Mouse (Mus musculus) heart, embryonic 14.5 days (tissue): ENCODE measurements around the gene Cdh13. TPM values are rescaled to one million over a fixed set of nuclear protein-coding genes. Genes with fewer than 3 reads are reported as not detected.
"Not testable (repeated sequence)": the region's sequence is repeated elsewhere in the genome, so short reads cannot be mapped to it uniquely, and the experiment has no call there.

Source experiments
- ATAC-seq: fragments of 200-750 bp; cut with Nextera tagmentation; 2 replicates; pipeline ENCODE4 v1.8.0; 2017; ENCODE audit warnings: low read depth, moderate TSS enrichment; ENCODE audit not compliant: insufficient number of reproducible peaks, insufficient read depth, low FRiP score
- H3K27ac ChIP-seq, 2 experiments: fragments of 200-500 bp in 1 of 2; fragments of 300-500 bp in 1 of 2; sonication (generic) in 1 of 2; replicated peaks in 1 of 2; 2 replicates each; pipeline ENCODE4 v1.5.1; 2012 to 2014; ENCODE audit warnings: low read depth in 2 of 2, low read length in 2 of 2, control low read depth in 1 of 2, mild to moderate bottlenecking in 1 of 2, mixed read lengths in 1 of 2; ENCODE audit not compliant: control insufficient read depth in 1 of 2, insufficient read depth in 1 of 2
- H3K27me3 ChIP-seq: fragments of 300-500 bp; sonication (generic); 2 replicates; pipeline ENCODE4 v1.6.1; 2014; ENCODE audit warnings: mild to moderate bottlenecking, low read length, control low read depth; ENCODE audit not compliant: control insufficient read depth, insufficient read depth
- H3K36me3 ChIP-seq: fragments of 300-500 bp; sonication (generic); 2 replicates; pipeline ENCODE4 v1.6.1; 2014; ENCODE audit warnings: mild to moderate bottlenecking, control low read depth, low read length, mixed read lengths; ENCODE audit not compliant: control insufficient read depth, insufficient read depth
- H3K4me1 ChIP-seq, 2 experiments: fragments of 200-500 bp in 1 of 2; fragments of 300-500 bp in 1 of 2; sonication (generic) in 1 of 2; 2 replicates each; pipeline ENCODE4 v1.6.1; 2012 to 2014; ENCODE audit warnings: low read length in 2 of 2, control low read depth in 1 of 2, mixed read lengths in 1 of 2; ENCODE audit not compliant: control insufficient read depth in 2 of 2, insufficient read depth in 2 of 2
- H3K4me2 ChIP-seq: fragments of 300-500 bp; sonication (generic); 2 replicates; pipeline ENCODE4 v1.6.1; 2014; ENCODE audit warnings: mild to moderate bottlenecking, low read length
- H3K4me3 ChIP-seq, 2 experiments: fragments of 200-500 bp in 1 of 2; fragments of 300-500 bp in 1 of 2; sonication (generic) in 1 of 2; 2 replicates each; pipeline ENCODE4 v1.5.1; 2012 to 2014; ENCODE audit warnings: low read length in 2 of 2, mild to moderate bottlenecking in 2 of 2, control low read depth in 1 of 2, low read depth in 1 of 2, moderate library complexity in 1 of 2; ENCODE audit not compliant: control insufficient read depth in 1 of 2, insufficient read depth in 1 of 2
- H3K9ac ChIP-seq: fragments of 300-500 bp; sonication (generic); 2 replicates; pipeline ENCODE4 v1.6.1; 2014; ENCODE audit warnings: mild to moderate bottlenecking, low read length
- H3K9me3 ChIP-seq: fragments of 300-500 bp; sonication (generic); 2 replicates; pipeline ENCODE4 v1.6.1; 2016; ENCODE audit warnings: low read length, control low read depth; ENCODE audit not compliant: control insufficient read depth
- WGBS: fragments of 180-500 bp; shearing (Covaris S2); extraction: QIAGEN DNeasy Blood & Tissue Kit; methylation state at CpG from one replicate; pipeline ENCODE4 v1.1.7; 2014; 5-methylcytosine and 5-hydroxymethylcytosine counted together
- polyA plus RNA-seq: library from polyadenylated mRNA; unstranded; fragments of >200 nt; fragmentation: Nextera tagmentation; extraction: Ambion mirVana; gene quantifications from 2 replicates; pipeline ENCODE4 v1.2.1, GENCODE M21; 2014

Gene Cdh13
- polyA plus RNA-seq, 1 experiment from 2014 or later, result 94.9 TPM

DNA sequence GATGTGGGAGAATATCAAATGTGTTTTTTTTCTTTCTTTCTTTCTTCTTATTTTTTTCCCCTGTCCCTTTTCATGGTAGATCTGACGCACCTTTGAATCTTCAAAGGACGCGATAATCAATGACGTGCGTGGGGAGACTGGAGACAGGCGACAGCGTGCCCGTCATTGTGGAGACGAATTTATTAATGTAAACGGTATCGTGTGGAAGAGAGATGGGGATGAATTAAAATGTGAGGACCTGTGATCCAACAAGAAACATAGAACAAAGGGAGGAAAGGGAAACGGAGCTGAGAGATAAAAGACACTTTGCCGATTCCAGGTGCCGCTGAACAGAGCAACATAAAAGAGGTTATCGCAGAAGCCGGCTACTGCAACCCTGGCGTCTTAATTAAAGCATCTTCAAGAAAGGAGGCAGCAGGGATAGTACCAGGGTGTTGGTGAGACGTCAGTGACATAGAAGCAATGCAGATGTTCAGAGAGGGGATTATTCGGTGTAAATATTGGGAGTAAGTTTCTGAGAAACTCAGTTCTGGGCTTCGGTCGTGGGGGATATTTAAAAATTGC is 464.6 kb downstream of the Cdh13 start:
- WGBS, result 86% methylated on average over 21 of the region's 21 CpGs

DNA sequence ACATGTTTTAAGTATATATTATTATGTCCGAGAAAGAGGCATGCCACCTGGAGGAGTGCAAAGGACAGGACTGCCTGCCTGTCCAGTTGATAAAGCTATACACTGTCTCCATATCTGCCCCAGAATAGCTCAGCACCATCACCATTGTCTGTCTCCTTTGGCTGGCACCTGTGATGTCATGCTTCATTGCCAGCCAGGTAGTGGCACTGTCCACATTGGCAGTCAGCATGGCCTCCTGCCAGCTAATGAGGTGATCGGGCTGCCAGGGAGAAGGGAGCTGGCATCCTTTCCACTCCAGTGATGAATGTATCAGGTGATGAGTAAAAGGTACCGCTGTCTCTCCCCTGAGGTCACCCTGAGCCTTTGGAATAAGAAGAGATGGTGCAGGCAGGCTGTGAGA is 465.7 kb downstream of the Cdh13 start:
- Histone ChIP-seq H3K27me3 (no peaks in the 10 kb centered on the region), H3K9ac (no peak overlapping the region), H3K9me3 (no peaks in the 10 kb centered on the region), H3K4me1 (no peaks in the 10 kb centered on the region), H3K4me3 (no peak overlapping the region), H3K4me2 (no peak overlapping the region), H3K27ac (no peak overlapping the region), H3K36me3 (no peaks in the 10 kb centered on the region)
- WGBS, result 90% methylated on average over 3 of the region's 3 CpGs
- ATAC-seq, result no peak

More for the DNA sequence above, 464.6 kb downstream of the Cdh13 start:
- H3K4me3 ChIP-seq, result no peak overlapping the region
- no peak overlapping the region for H3K4me2 ChIP-seq
- ATAC-seq, result no peak
- H3K9ac ChIP-seq, result no peak overlapping the region
- no peak overlapping the region for H3K27ac ChIP-seq
- no peaks in the 10 kb centered on the region for H3K27me3 ChIP-seq
- H3K4me1 ChIP-seq, result no peaks in the 10 kb centered on the region
- no peaks in the 10 kb centered on the region for H3K9me3 ChIP-seq
- no peaks in the 10 kb centered on the region for H3K36me3 ChIP-seq

- no peaks in the 10 kb centered on the region for H3K36me3 ChIP-seq
- 84% methylated on average over 11 of the region's 11 CpGs for WGBS
- H3K4me2 ChIP-seq, result no peak overlapping the region
- H3K9me3 ChIP-seq, result no peaks in the 10 kb centered on the region
- no peak overlapping the region for H3K9ac ChIP-seq
- H3K4me1 ChIP-seq, result no peaks in the 10 kb centered on the region
- H3K27ac ChIP-seq, result no peak overlapping the region
- no peak overlapping the region for H3K4me3 ChIP-seq
- no peak for ATAC-seq
- no peaks in the 10 kb centered on the region for H3K27me3 ChIP-seq
Observed at GRCm38 (mm10) chr8:118749786-118750185, 466.3 kb downstream of the Cdh13 start.

DNA sequence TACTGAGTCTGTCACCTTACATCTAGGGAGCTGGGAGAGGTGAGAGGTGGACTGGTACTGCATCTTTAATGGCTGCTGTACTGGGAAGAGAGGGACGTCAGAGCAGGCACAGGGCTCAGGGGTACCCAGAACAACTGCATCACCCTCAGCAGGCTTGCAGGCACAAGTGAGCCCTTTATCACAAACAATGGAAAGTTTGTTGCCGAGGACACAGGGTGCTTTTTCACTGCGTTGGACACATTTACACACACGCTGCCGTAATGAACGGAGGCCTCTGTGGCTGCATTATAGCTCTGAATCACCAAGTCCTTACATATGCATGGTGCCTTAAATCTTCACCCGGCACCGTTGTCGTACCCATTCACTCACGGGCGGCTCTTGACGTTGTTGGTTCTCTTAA is 470.2 kb downstream of the Cdh13 start:
- Histone ChIP-seq H3K9ac (no peak overlapping the region), H3K36me3 (no peaks in the 10 kb centered on the region), H3K4me2 (no peak overlapping the region), H3K4me1 (no peaks in the 10 kb centered on the region), H3K27ac (no peak overlapping the region), H3K9me3 (no peaks in the 10 kb centered on the region), H3K4me3 (no peak overlapping the region), H3K27me3 (no peaks in the 10 kb centered on the region)
- WGBS, result 84% methylated on average over 12 of the region's 12 CpGs
- no peak for ATAC-seq

GRCm38 (mm10) chr8:118754119-118754518 is 470.6 kb downstream of the Cdh13 start:
- Histone ChIP-seq H3K36me3 (no peaks in the 10 kb centered on the region), H3K9ac (no peak overlapping the region), H3K27me3 (no peaks in the 10 kb centered on the region), H3K4me3 (no peak overlapping the region), H3K4me1 (no peaks in the 10 kb centered on the region), H3K27ac (no peak overlapping the region), H3K4me2 (no peak overlapping the region), H3K9me3 (no peaks in the 10 kb centered on the region)
- whole genome bisulfite sequencing, result 81% methylated on average over 7 of the region's 7 CpGs
- no peak for ATAC-seq

- H3K4me3 ChIP-seq, H3K36me3 ChIP-seq, H3K9me3 ChIP-seq, H3K27ac ChIP-seq, H3K9ac ChIP-seq, H3K4me2 ChIP-seq, ATAC-seq, H3K27me3 ChIP-seq, H3K4me1 ChIP-seq: not testable (repeated sequence)
- 75% methylated on average over 6 of the region's 6 CpGs for WGBS
Observed at GRCm38 (mm10) chr8:118777507-118777906, 494.0 kb downstream of the Cdh13 start.

- no peak for ATAC-seq
- Histone ChIP-seq H3K4me2 (no peak overlapping the region), H3K9me3 (0 out of 2 replicates have a peak, but pooled peaks cover 5% of the 10 kb centered on the region), H3K4me3 (no peak overlapping the region), H3K27me3 (no peaks in the 10 kb centered on the region), H3K4me1 (no peaks in the 10 kb centered on the region), H3K9ac (no peak overlapping the region), H3K27ac (no peak overlapping the region), H3K36me3 (no peaks in the 10 kb centered on the region)
- 67% methylated on average over 1 of the region's 1 CpGs for WGBS
Observed at GRCm38 (mm10) chr8:118778374-118778773, 494.8 kb downstream of the Cdh13 start.

DNA sequence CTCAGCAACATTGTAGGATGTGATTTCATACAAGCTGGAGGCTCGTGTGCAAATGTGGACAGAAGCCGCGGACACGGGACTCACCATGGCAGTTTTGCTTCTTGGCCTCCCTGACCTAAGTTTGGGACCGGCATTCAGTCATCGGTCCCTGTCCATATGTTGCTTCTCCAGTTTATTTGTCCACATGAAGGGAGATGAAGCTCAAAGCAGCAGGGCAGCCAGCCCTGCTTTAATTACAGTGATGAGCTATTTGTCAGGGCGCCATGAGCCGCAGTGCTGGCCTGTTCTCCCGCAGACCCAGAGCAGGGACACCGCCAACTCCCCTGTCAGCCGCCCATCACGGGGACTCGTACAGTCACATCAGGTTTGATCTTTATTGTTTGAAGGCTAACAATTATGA is 502.1 kb downstream of the Cdh13 start:
- 86% methylated on average over 13 of the region's 13 CpGs for WGBS

More for the DNA sequence above, 502.1 kb downstream of the Cdh13 start:
- H3K36me3 ChIP-seq, result no peaks in the 10 kb centered on the region
- no peaks in the 10 kb centered on the region for H3K4me1 ChIP-seq
- H3K9ac ChIP-seq, result no peak overlapping the region
- H3K27ac ChIP-seq, result no peak overlapping the region
- no peaks in the 10 kb centered on the region for H3K9me3 ChIP-seq
- no peak overlapping the region for H3K4me2 ChIP-seq
- no peak for ATAC-seq
- H3K27me3 ChIP-seq, result no peaks in the 10 kb centered on the region
- H3K4me3 ChIP-seq, result no peak overlapping the region
